Mouse (Mus musculus) ES-E14 (cell line): ENCODE data around the gene Tnfrsf11a. TPM values are rescaled to one million over a fixed set of nuclear protein-coding genes. Genes with fewer than 3 reads are reported as not detected.

Experiments
- DNase-seq: peaks from one replicate; pipeline ENCODE4 v3.0.0-alpha.2; 2013; ENCODE audit warnings: low read depth, low spot score
- H3K27ac ChIP-seq: 2 replicates; pipeline ENCODE4 v1.5.1; 2012; ENCODE audit warnings: low read depth, mild to moderate bottlenecking, low read length, moderate library complexity, mixed read lengths; ENCODE audit not compliant: poor library complexity, insufficient read depth, severe bottlenecking
- H3K36me3 ChIP-seq: 2 replicates; pipeline ENCODE4 v1.6.1; 2012; ENCODE audit warnings: mild to moderate bottlenecking, low read length, moderate library complexity, mixed read lengths; ENCODE audit not compliant: control insufficient read depth, poor library complexity, insufficient read depth, severe bottlenecking
- H3K4me1 ChIP-seq, 2 experiments: fragments of 150-350 bp in 1 of 2; sonication (generic) in 1 of 2; 2 replicates each; pipeline ENCODE4 v1.6.1; 2012; ENCODE audit warnings: low read length in 2 of 2, mild to moderate bottlenecking in 1 of 2, mixed read lengths in 1 of 2; ENCODE audit not compliant: control insufficient read depth in 2 of 2, insufficient read depth in 2 of 2, poor library complexity in 1 of 2
- H3K4me3 ChIP-seq, 2 experiments: fragments of 150-350 bp in 1 of 2; sonication (generic) in 1 of 2; 2 replicates each; pipeline ENCODE4 v1.5.1; 2012; ENCODE audit warnings: low read length in 2 of 2, low read depth in 1 of 2, mild to moderate bottlenecking in 1 of 2, mixed read lengths in 1 of 2; ENCODE audit not compliant: insufficient read depth in 1 of 2, poor library complexity in 1 of 2, severe bottlenecking in 1 of 2
- H3K9ac ChIP-seq: 2 replicates; pipeline ENCODE4 v1.6.1; 2012; ENCODE audit warnings: low read depth, mild to moderate bottlenecking, low read length, mixed read lengths; ENCODE audit not compliant: poor library complexity, insufficient read depth, severe bottlenecking
- H3K9me3 ChIP-seq: fragments of 150-350 bp; sonication (generic); 2 replicates; pipeline ENCODE4 v1.6.1; 2012; ENCODE audit warnings: low read depth, mild to moderate bottlenecking, low read length; ENCODE audit not compliant: control insufficient read depth, insufficient read depth
- CHD2 ChIP-seq: IDR thresholded peaks from 2 replicates; pipeline ENCODE4 v1.6.1; 2014; ENCODE audit warnings: mild to moderate bottlenecking, low read depth, low read length, inconsistent platforms
- HCFC1 ChIP-seq: IDR thresholded peaks from 2 replicates; pipeline ENCODE4 v1.6.1; 2012; ENCODE audit warnings: low read length, inconsistent platforms, borderline replicate concordance; ENCODE audit not compliant: insufficient read depth
- MAFK ChIP-seq: IDR thresholded peaks from 2 replicates; pipeline ENCODE4 v1.6.1; 2014; ENCODE audit warnings: mild to moderate bottlenecking, low read depth, low read length, inconsistent platforms; ENCODE audit not compliant: insufficient read depth
- ZC3H11A ChIP-seq: IDR thresholded peaks from 2 replicates; pipeline ENCODE4 v1.6.1; 2012; ENCODE audit warnings: low read depth, mild to moderate bottlenecking, inconsistent platforms, low read length, borderline replicate concordance
- in situ Hi-C, 2 experiments: fragments of 600-800 bp; cut with MboI; formaldehyde crosslinking; loops; one replicate each; pipeline ENCODE4 v1.15.1; 2025; ENCODE audit warnings: low sequenced_read_pairs in 2 of 2, inconsistent platforms in 1 of 2; ENCODE audit not compliant: unreplicated experiment in 2 of 2
- total RNA-seq: library from RNA; depleted of rRNA; stranded (reverse); fragments of 300-350 nt; gene quantifications from 2 replicates; pipeline ENCODE4 v1.2.3, GENCODE M21; 2012; rRNA removed

The Tnfrsf11a gene
- total RNA-seq, 1 experiment = 2.1 TPM

DNA sequence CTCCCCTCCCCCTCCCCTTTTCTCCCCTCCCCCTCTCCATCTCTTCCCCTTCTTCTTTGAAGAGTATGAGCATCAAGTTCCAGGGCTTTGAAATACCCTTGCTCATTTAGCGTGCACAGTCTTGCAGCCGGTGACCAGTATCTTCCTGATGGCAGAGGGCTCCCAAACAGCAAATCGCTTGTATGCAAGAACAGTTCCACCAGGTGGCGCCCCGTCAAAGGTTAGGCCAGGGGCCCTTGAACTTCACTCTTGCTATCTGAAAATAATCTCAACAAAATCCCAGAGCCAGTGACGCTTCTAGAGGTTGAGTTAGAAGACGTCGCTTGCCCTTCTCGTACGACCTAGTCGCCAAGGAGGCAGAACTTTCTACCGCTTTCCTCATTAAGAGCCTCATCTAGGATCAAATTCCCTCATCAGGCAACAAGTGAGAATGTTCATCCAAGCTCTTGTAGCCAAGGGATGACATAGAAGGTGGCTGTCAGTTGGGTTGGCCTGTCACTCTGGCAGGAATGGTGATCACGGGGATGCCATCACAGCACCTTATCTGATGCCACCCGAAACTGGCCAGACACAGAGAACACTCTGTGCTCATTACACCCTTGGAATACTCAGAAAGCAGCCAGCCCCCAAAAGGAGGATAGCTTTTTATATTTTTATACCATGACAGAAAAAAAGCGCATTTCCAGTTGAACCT is 110.7 kb downstream of the Tnfrsf11a start:
- in situ Hi-C loops = no loop called here
- no peak overlapping the region for H3K9ac ChIP-seq
- TF ChIP-seq ZC3H11A = 0 out of 2 replicates have a peak, but pooled peaks have one; percentile 26
- TF ChIP-seq MAFK = no peak
- no peaks in the 10 kb centered on the region; a peak in 1 of 4 replicates for H3K4me1 ChIP-seq
- H3K9me3 ChIP-seq = no peaks in the 10 kb centered on the region
- H3K36me3 ChIP-seq = no peaks in the 10 kb centered on the region
- DNase-seq = peak; percentile 62
- H3K27ac ChIP-seq = no peak overlapping the region
- no peak overlapping the region for H3K4me3 ChIP-seq

DNA sequence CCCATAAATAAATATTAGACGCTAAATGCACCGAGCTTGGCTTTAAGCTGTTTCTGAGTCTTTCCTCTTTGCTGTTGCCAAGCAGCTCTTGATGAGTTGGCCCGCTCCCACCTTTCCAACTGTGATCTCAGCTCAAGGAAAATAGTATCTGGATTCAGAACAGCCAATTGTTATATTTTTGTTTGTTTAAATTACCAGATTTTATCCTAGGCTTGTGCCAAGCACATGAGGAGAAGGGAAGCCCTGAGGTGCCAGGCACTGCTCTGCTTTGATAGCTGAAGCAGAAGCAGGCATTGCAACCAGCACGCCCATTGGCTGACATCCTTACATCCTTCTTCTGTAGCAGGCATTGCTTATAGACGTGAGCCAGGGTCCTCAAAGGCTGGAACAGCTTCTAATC is 114.5 kb downstream of the Tnfrsf11a start:
- H3K27ac ChIP-seq = no peak overlapping the region
- no peaks in the 10 kb centered on the region for H3K9me3 ChIP-seq
- DNase-seq = no peak
- H3K4me3 ChIP-seq = no peak overlapping the region
- no peak overlapping the region for H3K9ac ChIP-seq
- no peaks in the 10 kb centered on the region for H3K36me3 ChIP-seq
- in situ Hi-C loops = no loop called here
- H3K4me1 ChIP-seq = no peaks in the 10 kb centered on the region; a peak in 1 of 4 replicates
- TF ChIP-seq HCFC1 (no peak), CHD2 (no peak)

Other genes with a start within 250 kb of the Tnfrsf11a start
- 52.8 and 56.3 TPM in 2 replicates for gene Pign, start 117.0 kb upstream of the Tnfrsf11a start, total RNA-seq
- gene Relch, start 116.9 kb upstream of the Tnfrsf11a start, total RNA-seq = 40.1 and 45.1 TPM in 2 replicates
- 9.5 and 11.5 TPM in 2 replicates for gene Zcchc2, start 209.7 kb downstream of the Tnfrsf11a start, total RNA-seq